Mouse (Mus musculus) MEL (cell line): ENCODE measurements around the gene Sprr4. TPM values are rescaled to one million over a fixed set of nuclear protein-coding genes. Genes with fewer than 3 reads are reported as not detected.
"Not testable (repeated sequence)": the region's sequence is repeated elsewhere in the genome, so short reads cannot be mapped to it uniquely, and the experiment has no call there.

ENCODE experiments used
- DNase-seq: peaks from one replicate; pipeline ENCODE4 v3.0.0; 2011; ENCODE audit warnings: low read depth, low spot score
- H3K27ac ChIP-seq: 2 replicates; pipeline ENCODE4 v1.5.1; 2012; ENCODE audit warnings: low read depth, mild to moderate bottlenecking, control low read depth, low read length, moderate library complexity; ENCODE audit not compliant: control insufficient read depth
- H3K27me3 ChIP-seq, 2 experiments: fragments of 150-350 bp in 1 of 2; sonication (generic) in 1 of 2; 2 replicates each; pipeline ENCODE4 v1.6.1; 2012; ENCODE audit warnings: low read length in 2 of 2, mild to moderate bottlenecking in 2 of 2, improper control_type of control experiment in 1 of 2, moderate library complexity in 1 of 2; ENCODE audit not compliant: insufficient read depth in 2 of 2, control insufficient read depth in 1 of 2
- H3K36me3 ChIP-seq, 2 experiments: 2 replicates each; pipeline ENCODE4 v1.6.1; 2012 to 2014; ENCODE audit warnings: low read length in 2 of 2, improper control_type of control experiment in 1 of 2, inconsistent platforms in 1 of 2, mild to moderate bottlenecking in 1 of 2; ENCODE audit not compliant: insufficient read depth in 2 of 2, control insufficient read depth in 1 of 2
- H3K4me1 ChIP-seq, 2 experiments: fragments of 150-350 bp in 1 of 2; sonication (generic) in 1 of 2; 2 replicates each; pipeline ENCODE4 v1.6.1; 2012; ENCODE audit warnings: low read length in 2 of 2, improper control_type of control experiment in 1 of 2, mild to moderate bottlenecking in 1 of 2; ENCODE audit not compliant: insufficient read depth in 2 of 2, control insufficient read depth in 1 of 2
- H3K4me3 ChIP-seq, 2 experiments: fragments of 150-350 bp in 1 of 2; sonication (generic) in 1 of 2; 2 replicates each; pipeline ENCODE4 v1.5.1; 2012; ENCODE audit warnings: low read depth in 2 of 2, low read length in 2 of 2, mild to moderate bottlenecking in 2 of 2, moderate library complexity in 2 of 2, control low read depth in 1 of 2, improper control_type of control experiment in 1 of 2; ENCODE audit not compliant: control insufficient read depth in 1 of 2, insufficient read depth in 1 of 2
- H3K79me2 ChIP-seq: 2 replicates; pipeline ENCODE4 v1.6.1; 2012; ENCODE audit warnings: mild to moderate bottlenecking, low read length, moderate library complexity; ENCODE audit not compliant: control insufficient read depth, poor library complexity, insufficient read depth
- H3K9ac ChIP-seq: 2 replicates; pipeline ENCODE4 v1.6.1; 2012; ENCODE audit warnings: low read depth, mild to moderate bottlenecking, control low read depth, low read length, moderate library complexity; ENCODE audit not compliant: control insufficient read depth, poor library complexity, severe bottlenecking
- H3K9me3 ChIP-seq: fragments of 150-350 bp; sonication (generic); replicated peaks from 2 replicates; pipeline ENCODE4 v1.6.1; 2012; ENCODE audit warnings: mild to moderate bottlenecking, low read length, improper control_type of control experiment, moderate library complexity; ENCODE audit not compliant: insufficient read depth
- BHLHE40 ChIP-seq: IDR thresholded peaks from 2 replicates; pipeline ENCODE4 v1.6.1; 2012; ENCODE audit warnings: low read depth, mild to moderate bottlenecking, inconsistent platforms, low read length, improper control_type of control experiment, borderline replicate concordance
- CHD1 ChIP-seq: IDR thresholded peaks from 2 replicates; pipeline ENCODE4 v1.6.1; 2012; ENCODE audit warnings: low read depth, mild to moderate bottlenecking, inconsistent platforms, low read length, improper control_type of control experiment
- CHD2 ChIP-seq: IDR thresholded peaks from 2 replicates; pipeline ENCODE4 v1.6.1; 2011; ENCODE audit warnings: low read length, improper control_type of control experiment
- CTCF ChIP-seq, 3 experiments: IDR thresholded peaks in 2 of 3; conservative IDR thresholded peaks in 1 of 3; 2 replicates each; pipeline ENCODE4 v1.5.1; 2011 to 2012; ENCODE audit warnings: low read length in 3 of 3, low read depth in 2 of 3, mild to moderate bottlenecking in 2 of 3, improper control_type of control experiment in 1 of 3, inconsistent platforms in 1 of 3, mixed read lengths in 1 of 3, moderate library complexity in 1 of 3; ENCODE audit not compliant: control insufficient read depth in 1 of 3, insufficient read depth in 1 of 3, poor library complexity in 1 of 3, severe bottlenecking in 1 of 3
- ELF1 ChIP-seq: IDR thresholded peaks from 2 replicates; pipeline ENCODE4 v1.6.1; 2014; ENCODE audit warnings: low read depth, mild to moderate bottlenecking, inconsistent platforms, low read length, improper control_type of control experiment, moderate library complexity
- EP300 ChIP-seq, 2 experiments: IDR thresholded peaks; 2 replicates each; pipeline ENCODE4 v1.6.1; 2011; ENCODE audit warnings: improper control_type of control experiment in 2 of 2, low read length in 2 of 2, low read depth in 1 of 2, mild to moderate bottlenecking in 1 of 2
- ETS1 ChIP-seq: IDR thresholded peaks from 2 replicates; pipeline ENCODE4 v1.6.1; 2012; ENCODE audit warnings: low read depth, mild to moderate bottlenecking, inconsistent platforms, low read length, improper control_type of control experiment, moderate library complexity
- GABPA ChIP-seq: IDR thresholded peaks from 2 replicates; pipeline ENCODE4 v1.6.1; 2012; ENCODE audit warnings: low read depth, mild to moderate bottlenecking, inconsistent platforms, low read length, improper control_type of control experiment, moderate library complexity
- MAX ChIP-seq: IDR thresholded peaks from 2 replicates; pipeline ENCODE4 v1.6.1; 2011; ENCODE audit warnings: low read length, improper control_type of control experiment
- MEF2A ChIP-seq: IDR thresholded peaks from 2 replicates; pipeline ENCODE4 v1.6.1; 2014; ENCODE audit warnings: low read depth, mild to moderate bottlenecking, inconsistent platforms, low read length, improper control_type of control experiment; ENCODE audit not compliant: poor library complexity, insufficient replicate concordance, severe bottlenecking; ENCODE audit errors: extremely low read depth
- MXI1 ChIP-seq: IDR thresholded peaks from 2 replicates; pipeline ENCODE4 v1.6.1; 2011; ENCODE audit warnings: mild to moderate bottlenecking, low read depth, low read length, improper control_type of control experiment
- MYB ChIP-seq: IDR thresholded peaks from 2 replicates; pipeline ENCODE4 v1.6.1; 2011; ENCODE audit warnings: mild to moderate bottlenecking, low read depth, low read length, improper control_type of control experiment
- POLR2A ChIP-seq, 2 experiments: IDR thresholded peaks; 2 replicates each; pipeline ENCODE4 v1.6.1; 2011 to 2012; ENCODE audit warnings: low read length in 2 of 2, mild to moderate bottlenecking in 2 of 2, control low read depth in 1 of 2, improper control_type of control experiment in 1 of 2, low read depth in 1 of 2, moderate library complexity in 1 of 2; ENCODE audit not compliant: control insufficient read depth in 1 of 2, insufficient read depth in 1 of 2, poor library complexity in 1 of 2
- RAD21 ChIP-seq: IDR thresholded peaks from 2 replicates; pipeline ENCODE4 v1.6.1; 2011; ENCODE audit warnings: mild to moderate bottlenecking, low read depth, low read length, improper control_type of control experiment
- RCOR1 ChIP-seq: IDR thresholded peaks from 2 replicates; pipeline ENCODE4 v1.6.1; 2012; ENCODE audit warnings: low read depth, mild to moderate bottlenecking, inconsistent platforms, low read length, improper control_type of control experiment
- SMC3 ChIP-seq: IDR thresholded peaks from 2 replicates; pipeline ENCODE4 v1.6.1; 2011; ENCODE audit warnings: low read depth, low read length, improper control_type of control experiment
- TAL1 ChIP-seq: IDR thresholded peaks from 2 replicates; pipeline ENCODE4 v1.6.1; 2012; ENCODE audit warnings: mild to moderate bottlenecking, inconsistent platforms, low read length, moderate library complexity, mixed read lengths
- TBP ChIP-seq: IDR thresholded peaks from 2 replicates; pipeline ENCODE4 v1.8.0; 2011; ENCODE audit warnings: low read depth, low read length, improper control_type of control experiment
- UBTF ChIP-seq: IDR thresholded peaks from 2 replicates; pipeline ENCODE4 v1.6.1; 2012; ENCODE audit warnings: low read depth, mild to moderate bottlenecking, inconsistent platforms, low read length, improper control_type of control experiment, moderate library complexity, borderline replicate concordance; ENCODE audit not compliant: insufficient read depth
- USF1 ChIP-seq: IDR thresholded peaks from 2 replicates; pipeline ENCODE4 v1.6.1; 2014; ENCODE audit warnings: low read depth, mild to moderate bottlenecking, inconsistent platforms, low read length, improper control_type of control experiment, moderate library complexity
- ZKSCAN1 ChIP-seq: IDR thresholded peaks from 2 replicates; pipeline ENCODE4 v1.6.1; 2012; ENCODE audit warnings: low read depth, mild to moderate bottlenecking, inconsistent platforms, low read length, improper control_type of control experiment, moderate library complexity
- polyA plus RNA-seq, 2 experiments: library from polyadenylated mRNA; stranded (reverse) in 1 of 2; unstranded in 1 of 2; fragments of >175 nt in 1 of 2; fragments of >200 nt in 1 of 2; gene quantifications; 2 replicates each; pipeline versions ENCODE4 v1.2.1 to v1.2.4; 2012; ENCODE audit warnings: low replicate concordance in 2 of 2, low read depth in 1 of 2; ENCODE audit not compliant: insufficient read length in 2 of 2, insufficient read depth in 1 of 2, missing spikeins in 1 of 2
- total RNA-seq: library from RNA; depleted of rRNA; stranded (reverse); fragments of 300-350 nt; gene quantifications from 2 replicates; pipeline ENCODE4 v1.2.3, GENCODE M21; 2012

The Sprr4 gene
- total and polyA plus RNA-seq, 3 experiments, result not detected

- Histone ChIP-seq H3K27ac (no peak within 1 kb of the TSS), H3K36me3 (no peaks in the 10 kb centered on the region), H3K9ac (no peak within 1 kb of the TSS), H3K79me2 (no peaks in the 10 kb centered on the region), H3K4me1 (no peaks in the 10 kb centered on the region), H3K27me3 (no peaks in the 10 kb centered on the region), H3K4me3 (no peak within 1 kb of the TSS), H3K9me3 (no peaks in the 10 kb centered on the region)
- TF ChIP-seq CHD2, result no peak
- no peak for TF ChIP-seq TAL1
- no peak for TF ChIP-seq MYB
- no peak for TF ChIP-seq SMC3
- no peak for TF ChIP-seq ETS1
- no peak for TF ChIP-seq BHLHE40
- no peak for TF ChIP-seq ZKSCAN1
- TF ChIP-seq CTCF (IDR thresholded peaks at IDR 0.05 in 2 of 3, conservative IDR thresholded peaks at IDR 0.05 in 1 of 3; ENCODE audit: control insufficient read depth in 1 of 3, insufficient read depth in 1 of 3, low read depth in 2 of 3, low read length in 3 of 3, poor library complexity in 1 of 3, severe bottlenecking in 1 of 3), result no peak
- no peak for TF ChIP-seq RAD21
- TF ChIP-seq MXI1, result no peak
- no peak for TF ChIP-seq RCOR1
- no peak for TF ChIP-seq ELF1
- no peak for TF ChIP-seq MAX
- no peak for TF ChIP-seq POLR2A (IDR thresholded peaks at IDR 0.05; ENCODE audit: control insufficient read depth in 1 of 2, insufficient read depth in 1 of 2, low read depth in 1 of 2, low read length in 2 of 2, poor library complexity in 1 of 2)
- no peak for DNase-seq
These were observed 14.4 kb downstream of the Sprr4 start, which contains the start of gene Sprr1a for GRCm38 (mm10) chr3:92485863-92486262. Sprr1a (minus strand) TSS chr3:92485895.

DNA sequence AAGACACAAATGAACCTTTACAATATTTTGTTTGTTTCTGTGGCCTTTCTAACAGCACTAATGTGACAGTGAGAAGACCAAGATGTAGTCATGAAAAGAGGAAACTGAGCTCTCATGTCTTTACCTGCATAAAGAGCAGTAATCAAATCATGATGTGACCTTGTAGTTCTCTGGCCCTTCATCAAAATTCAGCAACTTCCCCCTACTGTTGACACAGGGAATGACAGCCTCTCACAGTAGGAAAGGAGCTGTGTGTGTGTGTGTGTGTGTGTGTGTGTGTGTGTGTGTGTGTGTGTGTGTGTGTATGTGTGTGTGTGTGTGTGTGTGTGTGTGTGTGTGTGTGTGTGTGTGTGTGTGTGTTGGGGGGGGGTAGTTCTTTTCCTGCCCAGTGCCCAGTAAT, 19.0 kb downstream of the Sprr4 start:
- not testable (repeated sequence) for H3K79me2 ChIP-seq, H3K27ac ChIP-seq, H3K27me3 ChIP-seq, H3K36me3 ChIP-seq, H3K4me1 ChIP-seq, H3K9me3 ChIP-seq, H3K9ac ChIP-seq, H3K4me3 ChIP-seq
- peak; percentile 6 for DNase-seq

- no peak for TF ChIP-seq EP300 (IDR thresholded peaks at IDR 0.05; ENCODE audit: low read depth in 1 of 2, low read length in 2 of 2)
- TF ChIP-seq USF1, result no peak
- TF ChIP-seq CHD2, result no peak
- no peak for TF ChIP-seq TAL1
- no peak for TF ChIP-seq RCOR1
- TF ChIP-seq GABPA, result no peak
- TF ChIP-seq ETS1, result no peak
- TF ChIP-seq MEF2A, result no peak
- TF ChIP-seq TBP, result no peak
- no peak for TF ChIP-seq ELF1
- no peak for TF ChIP-seq CHD1
- TF ChIP-seq UBTF, result no peak
- no peak for TF ChIP-seq BHLHE40
- no peak for TF ChIP-seq MYB
- DNase-seq, result no peak
- Histone ChIP-seq H3K9me3 (no peaks in the 10 kb centered on the region), H3K36me3 (no peaks in the 10 kb centered on the region), H3K79me2 (no peaks in the 10 kb centered on the region), H3K27me3 (no peaks in the 10 kb centered on the region), H3K9ac (no peak overlapping the region), H3K27ac (no peak overlapping the region), H3K4me1 (no peaks in the 10 kb centered on the region), H3K4me3 (no peak overlapping the region)
These were observed 30.2 kb downstream of the Sprr4 start for GRCm38 (mm10) chr3:92470111-92470510.
